Mouse (Mus musculus): ENCODE measurements around the gene 1110032A03Rik. TPM values are rescaled to one million over a fixed set of nuclear protein-coding genes. Genes with fewer than 3 reads are reported as not detected.

1110032A03Rik gene
- total RNA-seq (2021) = 10 to 100 TPM; 25.8 to 29.4 TPM
- long read RNA-seq, transcript 1110032A03Rik-201 (4 exons, 2,082 nt) = major isoform, 23 of 28 reads
- long read RNA-seq, partial matches to known transcripts = 4 of 28 reads
- long read RNA-seq, other reads (novel, unspliced or antisense) = 1 of 28 reads

- peak; percentile 90 to 93 for DNase-seq (ENCODE audit: low spot score in 2 of 2)
These were observed at the start of gene 1110032A03Rik, which contains the start of gene Alg9 for GRCm38 (mm10) chr9:50774991-50775612. TSS of gene 1110032A03Rik (minus strand) at chr9:50775520. TSS of gene Alg9 (plus strand) at chr9:50775019.

- DNase-seq (ENCODE audit: low spot score in 2 of 2) = no peak
These were observed 48.6 kb upstream of the 1110032A03Rik start for GRCm38 (mm10) chr9:50823779-50824453.

- no peak for DNase-seq (ENCODE audit: low spot score in 2 of 2)
These were observed 46.9 kb upstream of the 1110032A03Rik start for GRCm38 (mm10) chr9:50822216-50822615.

- no peak for DNase-seq (ENCODE audit: low spot score in 2 of 2)
These were observed 46.3 kb upstream of the 1110032A03Rik start for GRCm38 (mm10) chr9:50821651-50822050.

GRCm38 (mm10) chr9:50819716-50820115, 44.4 kb upstream of the 1110032A03Rik start:
- DNase-seq (ENCODE audit: low spot score in 2 of 2) = no peak

GRCm38 (mm10) chr9:50818050-50818449, 42.7 kb upstream of the 1110032A03Rik start:
- no peak for DNase-seq (ENCODE audit: low spot score in 2 of 2)

GRCm38 (mm10) chr9:50816512-50816911, 41.2 kb upstream of the 1110032A03Rik start:
- DNase-seq (ENCODE audit: low spot score in 2 of 2) = no peak

GRCm38 (mm10) chr9:50815666-50816065, 40.3 kb upstream of the 1110032A03Rik start:
- DNase-seq (ENCODE audit: low spot score in 2 of 2) = no peak

- no peak for DNase-seq (ENCODE audit: low spot score in 2 of 2)
These were observed 38.5 kb upstream of the 1110032A03Rik start for GRCm38 (mm10) chr9:50813796-50814195.

- no peak for DNase-seq (ENCODE audit: low spot score in 2 of 2)
These were observed 36.4 kb upstream of the 1110032A03Rik start for GRCm38 (mm10) chr9:50811746-50812145.

GRCm38 (mm10) chr9:50811187-50811586, 35.9 kb upstream of the 1110032A03Rik start:
- no peak for DNase-seq (ENCODE audit: low spot score in 2 of 2)

- DNase-seq (ENCODE audit: low spot score in 2 of 2) = no peak
These were observed 33.8 kb upstream of the 1110032A03Rik start for GRCm38 (mm10) chr9:50809146-50809545.

GRCm38 (mm10) chr9:50808471-50808870, 33.2 kb upstream of the 1110032A03Rik start:
- no peak for DNase-seq (ENCODE audit: low spot score in 2 of 2)

GRCm38 (mm10) chr9:50803055-50803671, 27.8 kb upstream of the 1110032A03Rik start:
- no peak for DNase-seq (ENCODE audit: low spot score in 2 of 2)

- peak; percentile 39 to 46 for DNase-seq (ENCODE audit: low spot score in 2 of 2)
These were observed 25.7 kb upstream of the 1110032A03Rik start for GRCm38 (mm10) chr9:50800985-50801384.

GRCm38 (mm10) chr9:50798368-50798767, 23.0 kb upstream of the 1110032A03Rik start:
- DNase-seq (ENCODE audit: low spot score in 2 of 2) = no peak

- no peak for DNase-seq (ENCODE audit: low spot score in 2 of 2)
These were observed 22.3 kb upstream of the 1110032A03Rik start for GRCm38 (mm10) chr9:50797641-50798040.

GRCm38 (mm10) chr9:50796776-50797175, 21.5 kb upstream of the 1110032A03Rik start:
- no peak for DNase-seq (ENCODE audit: low spot score in 2 of 2)

- DNase-seq (ENCODE audit: low spot score in 2 of 2) = no peak
These were observed 19.9 kb upstream of the 1110032A03Rik start for GRCm38 (mm10) chr9:50795266-50795665.

GRCm38 (mm10) chr9:50782155-50782554, 6.8 kb upstream of the 1110032A03Rik start:
- peak; percentile 48 to 50 for DNase-seq (ENCODE audit: low spot score in 2 of 2)

GRCm38 (mm10) chr9:50776162-50776760, 941 bp upstream of the 1110032A03Rik start:
- no peak for DNase-seq (ENCODE audit: low spot score in 2 of 2)
